Mouse (Mus musculus) neural tube, embryonic 15.5 days (tissue): ENCODE results near the gene Pofut1. TPM values are rescaled to one million over a fixed set of nuclear protein-coding genes. Genes with fewer than 3 reads are reported as not detected.
"Not testable (repeated sequence)": the region's sequence is repeated elsewhere in the genome, so short reads cannot be mapped to it uniquely, and the experiment has no call there.

ENCODE experiments used
- ATAC-seq: fragments of 200-750 bp; cut with Nextera tagmentation; 2 replicates; pipeline ENCODE4 v1.8.0; 2017; ENCODE audit warnings: mild to moderate bottlenecking, moderate TSS enrichment, moderate library complexity; ENCODE audit not compliant: low FRiP score
- H3K27ac ChIP-seq: fragments of 300-500 bp; sonication (generic); replicated peaks from 2 replicates; pipeline ENCODE4 v1.5.1; 2015; ENCODE audit warnings: mild to moderate bottlenecking, inconsistent platforms
- H3K27me3 ChIP-seq: fragments of 300-500 bp; sonication (generic); replicated peaks from 2 replicates; pipeline ENCODE4 v1.6.1; 2015; ENCODE audit warnings: inconsistent platforms
- H3K36me3 ChIP-seq: fragments of 300-500 bp; sonication (generic); 2 replicates; pipeline ENCODE4 v1.6.1; 2015; ENCODE audit warnings: inconsistent platforms
- H3K4me1 ChIP-seq: fragments of 300-500 bp; sonication (generic); 2 replicates; pipeline ENCODE4 v1.6.1; 2015; ENCODE audit warnings: inconsistent platforms
- H3K4me2 ChIP-seq: fragments of 300-500 bp; sonication (generic); 2 replicates; pipeline ENCODE4 v1.6.1; 2015; ENCODE audit warnings: inconsistent platforms, mild to moderate bottlenecking, moderate library complexity
- H3K4me3 ChIP-seq: fragments of 300-500 bp; sonication (generic); replicated peaks from 2 replicates; pipeline ENCODE4 v1.5.1; 2015; ENCODE audit warnings: mild to moderate bottlenecking, inconsistent platforms
- H3K9ac ChIP-seq: fragments of 300-500 bp; sonication (generic); replicated peaks from 2 replicates; pipeline ENCODE4 v1.6.1; 2015; ENCODE audit warnings: mild to moderate bottlenecking, inconsistent platforms
- H3K9me3 ChIP-seq: fragments of 300-500 bp; sonication (generic); replicated peaks from 2 replicates; pipeline ENCODE4 v1.6.1; 2016; ENCODE audit warnings: inconsistent platforms
- WGBS: fragments of 180-500 bp; shearing (Covaris S2); methylation state at CpG from one replicate; pipeline ENCODE4 v1.1.7; 2015; ENCODE audit warnings: mixed read lengths; 5-methylcytosine and 5-hydroxymethylcytosine counted together
- polyA plus RNA-seq: library from polyadenylated mRNA; unstranded; fragments of >200 nt; fragmentation: Nextera tagmentation; extraction: Ambion mirVana; gene quantifications from 2 replicates; pipeline ENCODE4 v1.2.1, GENCODE M21; 2015

Pofut1 gene
- polyA plus RNA-seq, 1 experiment from 2014 or later: 5.5 TPM

GRCm38 (mm10) chr2:153239860-153240480, 1.4 kb upstream of the Pofut1 start:
- Histone ChIP-seq H3K27me3 (no peaks in the 10 kb centered on the region), H3K9me3 (no peaks in the 10 kb centered on the region), H3K9ac (peak overlapping the region; percentile 96), H3K36me3 (peaks cover 8% of the 10 kb centered on the region; the same call in 1 of the 2 replicates), H3K4me2 (peak overlapping the region; percentile 78), H3K4me3 (peak overlapping the region; percentile 91), H3K4me1 (peaks cover 46% of the 10 kb centered on the region), H3K27ac (peak overlapping the region; percentile 91)
- 8% methylated on average over 22 of the region's 22 CpGs for WGBS
- no peak for ATAC-seq

- H3K27me3 ChIP-seq: no peaks in the 10 kb centered on the region
- H3K4me2 ChIP-seq: peak overlapping the region; percentile 78
- peak overlapping the region; percentile 96 for H3K9ac ChIP-seq
- 0% methylated on average over 20 of the region's 33 CpGs for WGBS
- ATAC-seq: peak; percentile 69
- H3K4me3 ChIP-seq: peak overlapping the region; percentile 91
- peaks cover 46% of the 10 kb centered on the region for H3K4me1 ChIP-seq
- peak overlapping the region; percentile 91 for H3K27ac ChIP-seq
- peaks cover under 1% of the 10 kb centered on the region; the same call in 1 of the 2 replicates for H3K36me3 ChIP-seq
- no peaks in the 10 kb centered on the region for H3K9me3 ChIP-seq
These were observed 565 bp upstream of the Pofut1 start for GRCm38 (mm10) chr2:153240701-153241235.

- Histone ChIP-seq H3K9ac (peak overlapping the region; percentile 96; the same call in 1 of the 2 replicates), H3K4me1 (peaks cover 45% of the 10 kb centered on the region), H3K36me3 (no peaks in the 10 kb centered on the region), H3K27me3 (no peaks in the 10 kb centered on the region), H3K4me3 (peak overlapping the region; percentile 91), H3K27ac (0 out of 2 replicates have a peak overlapping the region, but pooled peaks have one; percentile 28), H3K9me3 (no peaks in the 10 kb centered on the region), H3K4me2 (peak overlapping the region; percentile 78)
- WGBS: 65% methylated on average over 6 of the region's 6 CpGs
- no peak for ATAC-seq
These were observed 823 bp downstream of the Pofut1 start for GRCm38 (mm10) chr2:153242156-153242555.

DNA sequence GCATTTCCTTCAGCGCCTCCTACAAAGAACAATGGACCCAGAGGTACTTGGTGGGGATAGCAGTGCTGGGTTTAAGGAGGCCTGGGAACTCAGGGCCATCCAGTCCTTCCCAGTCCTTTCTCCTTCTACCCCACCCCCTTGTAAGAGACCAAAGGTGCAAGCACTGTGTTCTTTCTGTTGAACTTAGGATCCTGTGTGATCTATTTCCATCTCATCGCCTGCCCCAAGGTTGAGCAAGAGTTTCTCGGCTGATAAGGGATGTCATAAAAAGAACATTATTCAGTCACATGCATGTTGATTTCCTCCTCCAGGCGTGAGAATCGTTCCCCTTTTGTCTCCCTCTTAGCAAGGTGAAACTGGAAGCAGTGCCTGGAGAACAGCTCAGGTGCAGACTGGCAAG, 8.4 kb downstream of the Pofut1 start:
- Histone ChIP-seq H3K9ac (no peak overlapping the region), H3K36me3 (peaks cover 46% of the 10 kb centered on the region), H3K9me3 (no peaks in the 10 kb centered on the region), H3K27me3 (no peaks in the 10 kb centered on the region), H3K4me3 (no peak overlapping the region), H3K4me2 (no peak overlapping the region), H3K4me1 (no peaks in the 10 kb centered on the region), H3K27ac (no peak overlapping the region)
- WGBS: 85% methylated on average over 5 of the region's 5 CpGs
- ATAC-seq: no peak

DNA sequence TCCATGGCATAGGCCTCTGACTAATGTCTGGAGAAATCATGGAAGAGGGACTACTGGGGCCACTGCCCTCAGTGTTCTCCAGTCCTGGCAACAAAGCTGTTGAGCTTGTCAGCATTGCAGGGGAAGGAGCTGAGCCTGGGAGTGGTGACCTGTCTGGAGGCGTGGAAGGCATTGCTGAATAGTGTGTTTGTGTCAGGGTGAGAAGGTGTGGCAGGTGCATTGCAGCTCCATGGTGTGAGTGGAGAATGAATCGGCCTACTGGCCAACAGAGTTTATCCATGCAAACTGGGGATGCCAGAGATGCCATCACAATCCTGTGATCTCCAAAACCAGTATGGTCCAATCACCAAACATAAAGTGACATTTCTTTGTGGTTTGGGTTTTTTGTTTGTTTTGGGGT, 15.3 kb downstream of the Pofut1 start:
- Histone ChIP-seq H3K4me1 (no peaks in the 10 kb centered on the region), H3K27ac (no peak overlapping the region), H3K9ac (no peak overlapping the region), H3K9me3 (no peaks in the 10 kb centered on the region), H3K4me2 (no peak overlapping the region), H3K36me3 (peaks cover 31% of the 10 kb centered on the region), H3K4me3 (no peak overlapping the region), H3K27me3 (no peaks in the 10 kb centered on the region)
- 96% methylated on average over 2 of the region's 2 CpGs for WGBS
- no peak for ATAC-seq

DNA sequence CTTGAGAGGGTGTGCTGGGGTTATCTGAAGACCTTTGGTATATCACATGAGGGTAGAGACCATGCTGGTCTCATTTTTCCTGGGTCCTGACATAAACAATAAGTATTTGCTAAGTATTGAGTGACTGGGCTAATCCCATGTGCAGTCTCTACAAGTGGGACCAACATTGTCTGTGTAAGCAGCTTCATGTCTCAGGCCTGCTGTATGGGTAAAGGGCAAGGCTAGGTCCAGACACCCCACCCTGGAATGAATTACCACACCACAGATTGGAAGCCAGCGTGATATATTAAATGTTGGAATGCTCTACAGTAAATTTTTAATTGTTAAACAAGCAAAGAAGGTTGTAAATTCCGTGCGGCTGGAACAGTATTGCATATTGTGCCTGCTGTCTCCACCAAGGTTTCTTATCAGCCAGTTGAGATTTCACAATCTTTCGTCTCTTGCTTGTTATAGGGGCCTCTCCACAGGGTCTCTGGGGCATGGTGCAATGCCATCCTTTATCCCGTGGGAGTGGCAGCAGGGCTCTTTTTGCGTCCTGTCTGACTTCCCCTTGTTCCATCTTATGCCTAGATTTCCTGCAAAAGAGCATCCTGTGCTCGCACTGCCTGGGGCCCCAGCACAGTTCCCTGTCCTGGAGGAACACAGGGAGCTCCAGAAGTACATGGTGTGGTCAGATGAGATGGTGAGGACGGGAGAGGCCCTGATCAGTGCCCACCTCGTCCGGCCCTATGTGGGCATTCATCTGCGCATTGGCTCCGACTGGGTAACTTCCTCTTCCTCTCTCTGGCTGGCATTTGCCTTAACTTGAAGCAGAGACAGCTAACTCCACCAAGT, 17.9 kb downstream of the Pofut1 start:
- H3K4me3 ChIP-seq: no peak overlapping the region
- no peak overlapping the region for H3K9ac ChIP-seq
- H3K36me3 ChIP-seq: peaks cover 35% of the 10 kb centered on the region
- no peaks in the 10 kb centered on the region for H3K27me3 ChIP-seq
- no peak overlapping the region for H3K4me2 ChIP-seq
- WGBS: 85% methylated on average over 12 of the region's 12 CpGs
- H3K27ac ChIP-seq: no peak overlapping the region
- H3K4me1 ChIP-seq: no peaks in the 10 kb centered on the region
- ATAC-seq: no peak
- no peaks in the 10 kb centered on the region for H3K9me3 ChIP-seq

GRCm38 (mm10) chr2:153259864-153260674, 18.7 kb downstream of the Pofut1 start:
- ATAC-seq: no peak
- Histone ChIP-seq H3K4me3 (no peak overlapping the region), H3K27ac (no peak overlapping the region), H3K4me2 (no peak overlapping the region), H3K36me3 (peaks cover 41% of the 10 kb centered on the region), H3K9ac (no peak overlapping the region), H3K27me3 (no peaks in the 10 kb centered on the region), H3K4me1 (no peaks in the 10 kb centered on the region), H3K9me3 (no peaks in the 10 kb centered on the region)
- 76% methylated on average over 3 of the region's 3 CpGs for WGBS

DNA sequence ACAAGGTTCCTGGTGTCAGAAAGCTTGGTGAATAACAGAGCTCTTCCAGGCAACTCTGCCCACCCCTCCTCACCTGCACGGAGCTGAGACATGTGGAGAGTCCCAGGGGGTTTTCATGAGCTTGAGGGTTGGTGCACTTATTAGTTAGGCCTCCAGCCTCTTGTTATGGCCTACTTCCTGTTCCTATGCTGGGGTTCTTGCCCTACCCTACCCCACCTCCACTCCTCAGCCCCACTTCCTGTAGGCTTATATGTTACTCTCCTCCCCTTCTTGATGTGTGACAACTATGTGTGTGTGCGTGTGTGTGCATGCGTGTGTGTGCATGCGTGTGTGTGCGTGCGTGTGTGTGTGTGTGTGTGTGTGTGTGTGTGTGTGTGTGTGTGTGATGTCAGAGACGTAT, 21.7 kb downstream of the Pofut1 start:
- peaks cover 57% of the 10 kb centered on the region for H3K36me3 ChIP-seq
- H3K4me1 ChIP-seq: no peaks in the 10 kb centered on the region
- H3K9ac ChIP-seq: no peak overlapping the region
- H3K9me3 ChIP-seq: no peaks in the 10 kb centered on the region
- no peak overlapping the region for H3K4me3 ChIP-seq
- H3K27ac ChIP-seq: no peak overlapping the region
- no peak overlapping the region for H3K4me2 ChIP-seq
- no peaks in the 10 kb centered on the region for H3K27me3 ChIP-seq
- 89% methylated on average over 7 of the region's 7 CpGs for WGBS
- ATAC-seq: no peak

DNA sequence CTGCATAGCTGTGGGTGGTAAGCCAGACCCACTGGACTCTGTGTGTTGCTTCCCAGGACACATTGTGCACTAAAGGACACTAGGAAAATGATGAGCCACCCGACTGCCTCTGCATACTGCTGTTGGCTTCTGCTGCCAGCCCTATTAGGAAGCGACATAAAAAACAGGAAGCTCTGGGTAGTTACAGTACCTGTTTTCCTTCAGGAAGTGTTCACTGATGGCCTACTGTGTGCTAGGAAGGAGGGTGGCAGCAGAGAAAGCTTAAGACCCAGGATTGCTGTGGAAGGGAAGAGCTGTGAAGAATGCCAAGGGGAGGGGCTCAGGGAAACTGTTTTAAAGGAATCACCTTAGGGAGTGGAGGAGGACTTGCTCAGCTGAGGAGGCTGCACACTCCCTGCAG, 26.0 kb downstream of the Pofut1 start:
- H3K27me3 ChIP-seq: no peaks in the 10 kb centered on the region
- no peak overlapping the region for H3K9ac ChIP-seq
- no peaks in the 10 kb centered on the region for H3K9me3 ChIP-seq
- no peak overlapping the region for H3K27ac ChIP-seq
- WGBS: 92% methylated on average over 2 of the region's 2 CpGs
- H3K4me3 ChIP-seq: no peak overlapping the region
- ATAC-seq: no peak
- no peak overlapping the region for H3K4me2 ChIP-seq
- H3K36me3 ChIP-seq: peaks cover 46% of the 10 kb centered on the region
- no peaks in the 10 kb centered on the region for H3K4me1 ChIP-seq

DNA sequence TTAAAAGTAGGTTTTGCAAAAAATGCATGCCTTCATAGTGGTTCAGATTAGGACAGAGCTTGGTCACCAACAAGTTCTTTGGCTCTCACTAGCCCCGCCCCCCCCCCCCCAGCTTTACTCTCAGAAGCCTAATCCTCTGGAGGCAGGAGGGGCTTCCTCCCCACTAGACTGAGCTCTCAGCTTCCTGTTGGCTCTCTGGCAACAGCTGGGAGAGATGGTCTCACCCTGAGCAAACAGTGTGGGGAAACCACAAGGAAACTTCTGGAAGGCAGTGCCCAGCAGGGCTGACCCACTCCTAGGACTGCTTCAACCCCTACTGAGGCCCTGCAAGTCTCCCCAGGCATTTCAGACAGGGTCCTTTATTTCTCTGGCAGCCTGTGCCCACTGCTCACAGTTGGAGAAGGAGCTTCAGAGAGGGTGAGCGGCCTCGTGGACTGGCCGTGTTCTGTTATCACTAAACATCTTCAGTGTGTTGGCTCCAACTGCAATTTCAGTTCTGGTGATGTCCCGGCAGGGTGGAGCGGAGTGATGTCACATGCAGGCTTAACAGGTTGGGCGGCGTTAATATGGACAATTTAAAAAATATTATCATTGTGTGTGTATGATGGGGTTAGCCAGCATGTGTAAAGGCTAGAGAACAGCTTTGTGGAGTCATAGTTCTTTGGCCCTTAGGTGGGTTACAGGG, 29.0 kb downstream of the Pofut1 start:
- not testable (repeated sequence) for H3K4me1 ChIP-seq, H3K27ac ChIP-seq, H3K9me3 ChIP-seq, H3K4me3 ChIP-seq, H3K9ac ChIP-seq, H3K4me2 ChIP-seq, ATAC-seq, H3K27me3 ChIP-seq
- peaks cover 19% of the 10 kb centered on the region for H3K36me3 ChIP-seq
- WGBS: 79% methylated on average over 8 of the region's 8 CpGs
